Mouse (Mus musculus) cerebellum, postnatal 25 days (tissue): ENCODE measurements at regions not wholly inside any gene's neighbourhood (a gene's known extent, or its start where the extent isn't known, plus 50 kb on each side); places are given as distances from the start of the nearest gene placed in this dataset.

ENCODE experiments used
- DNase-seq, 2 experiments: peaks; one replicate each; pipeline ENCODE4 v3.0.0; 2021; ENCODE audit warnings: mixed read lengths in 2 of 2

GRCm38 (mm10) chr1:81516575-81517210 is 439.9 kb downstream of the Nyap2 start:
- DNase-seq: peak in 1 of 2 experiments; percentile 30

GRCm38 (mm10) chr1:81520420-81521273 is 443.9 kb downstream of the Nyap2 start:
- no peak for DNase-seq

DNA sequence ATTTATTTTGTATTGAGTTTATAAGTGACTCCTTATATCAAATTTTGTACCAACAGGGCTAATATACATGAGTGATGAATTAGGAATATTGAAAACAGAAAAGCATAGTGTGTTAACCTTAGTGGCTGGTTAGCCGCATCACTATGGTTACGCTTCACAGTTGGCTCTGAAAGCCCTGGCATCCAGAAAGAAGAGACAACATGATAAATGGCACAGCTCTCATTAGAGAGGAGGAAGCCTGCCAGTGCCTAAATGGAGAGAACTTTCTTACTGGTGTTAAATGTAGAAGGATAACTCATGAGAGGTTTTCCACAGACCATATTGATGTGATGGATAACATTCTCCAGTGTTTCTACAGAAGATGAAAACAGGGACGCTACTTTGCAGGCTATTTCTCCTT is 446.2 kb downstream of the Nyap2 start:
- no peak for DNase-seq

DNA sequence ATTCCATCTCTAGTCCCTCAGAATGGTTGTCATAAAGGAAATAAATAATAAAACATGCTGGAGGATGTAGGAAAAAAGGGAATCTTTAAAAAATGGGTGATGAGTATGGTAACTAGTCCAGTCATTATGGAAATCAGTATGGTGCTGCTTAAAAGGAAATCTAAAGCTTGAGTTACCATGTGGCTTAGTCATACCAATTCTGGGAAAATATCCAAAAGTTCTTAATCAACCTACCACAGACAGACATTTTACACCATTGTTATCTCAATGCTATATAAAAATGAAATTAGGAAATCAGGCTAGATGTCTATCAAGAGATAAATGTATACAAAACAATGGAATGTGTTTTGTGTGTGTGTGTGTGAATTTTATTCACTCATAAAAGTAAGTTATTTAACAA is 449.1 kb downstream of the Nyap2 start:
- no peak for DNase-seq

- no peak for DNase-seq
These were observed 461.1 kb downstream of the Nyap2 start for GRCm38 (mm10) chr1:81537836-81538235.

- DNase-seq: no peak
These were observed 463.0 kb downstream of the Nyap2 start for GRCm38 (mm10) chr1:81539591-81540311.

DNA sequence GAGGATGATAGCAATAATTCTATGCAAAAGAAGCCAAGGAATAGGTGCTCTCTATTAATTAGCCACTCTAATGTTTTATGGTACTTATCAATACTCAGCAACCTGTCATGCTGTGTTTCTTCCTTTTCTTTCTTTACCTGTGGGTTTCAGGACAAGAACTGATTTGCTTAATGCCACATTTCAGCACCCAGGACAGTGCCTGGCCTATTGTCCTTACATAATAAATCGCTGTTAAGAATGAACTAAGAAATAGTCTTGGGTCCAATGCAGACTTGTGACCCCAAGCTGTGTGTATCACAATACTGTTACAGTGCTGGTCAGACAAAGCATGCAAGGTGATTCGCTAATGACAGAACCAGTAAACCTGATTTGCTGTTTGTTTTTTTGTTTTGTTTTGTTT is 472.2 kb downstream of the Nyap2 start:
- no peak for DNase-seq

GRCm38 (mm10) chr1:81549706-81550105 is 473.0 kb downstream of the Nyap2 start:
- DNase-seq: no peak

DNA sequence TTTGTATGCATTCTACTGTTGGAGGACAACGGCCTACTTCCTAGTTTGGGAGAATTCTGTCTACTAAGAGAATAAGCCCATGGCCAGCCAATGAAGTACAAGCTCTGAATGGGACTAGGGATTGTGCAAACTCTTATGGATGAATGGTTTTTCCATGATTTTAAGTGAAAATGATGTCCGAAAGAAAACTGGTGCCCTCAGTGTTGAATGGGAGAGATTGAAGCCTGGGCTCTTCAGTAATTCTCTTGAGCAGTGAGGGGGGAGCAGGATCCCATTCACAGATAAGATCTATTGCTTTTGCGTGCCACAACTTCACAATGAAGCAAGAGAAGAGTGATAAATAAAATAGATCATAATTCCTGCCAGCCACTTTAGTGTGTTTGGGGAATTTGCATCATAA is 476.0 kb downstream of the Nyap2 start:
- DNase-seq: no peak

DNA sequence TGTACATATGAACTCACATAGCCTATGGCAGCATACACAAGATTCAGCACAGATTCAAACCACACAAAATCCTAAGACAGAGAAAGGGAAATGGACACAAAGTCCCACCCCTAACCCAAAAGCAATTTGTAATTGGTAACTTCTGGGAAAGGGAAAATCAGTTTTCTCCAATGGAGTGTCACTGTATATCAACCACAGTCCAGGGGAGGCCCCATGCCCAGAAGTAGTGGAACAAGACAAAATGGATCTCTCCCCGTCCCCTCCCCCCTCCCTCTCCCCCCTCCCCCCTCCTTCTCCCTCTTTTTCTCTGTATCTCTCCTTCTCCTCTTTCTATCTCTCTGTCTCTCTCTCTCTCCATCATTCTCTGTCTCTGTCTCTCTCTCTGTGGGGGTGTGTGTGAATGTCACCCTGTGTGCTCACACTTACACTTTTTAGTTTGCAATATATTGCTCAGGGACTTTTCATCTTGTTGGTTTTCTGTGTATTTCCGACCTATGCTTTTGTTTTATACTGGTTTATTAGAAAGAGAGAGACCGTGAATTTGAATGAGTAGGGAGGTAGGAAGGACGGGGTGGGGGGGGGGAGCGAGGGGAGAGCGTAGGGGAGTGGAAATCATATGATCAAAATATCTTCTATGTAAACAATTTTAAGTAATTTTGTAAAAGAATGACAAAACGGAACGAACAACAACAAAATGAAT is 500.4 kb downstream of the Nyap2 start:
- DNase-seq: no peak

DNA sequence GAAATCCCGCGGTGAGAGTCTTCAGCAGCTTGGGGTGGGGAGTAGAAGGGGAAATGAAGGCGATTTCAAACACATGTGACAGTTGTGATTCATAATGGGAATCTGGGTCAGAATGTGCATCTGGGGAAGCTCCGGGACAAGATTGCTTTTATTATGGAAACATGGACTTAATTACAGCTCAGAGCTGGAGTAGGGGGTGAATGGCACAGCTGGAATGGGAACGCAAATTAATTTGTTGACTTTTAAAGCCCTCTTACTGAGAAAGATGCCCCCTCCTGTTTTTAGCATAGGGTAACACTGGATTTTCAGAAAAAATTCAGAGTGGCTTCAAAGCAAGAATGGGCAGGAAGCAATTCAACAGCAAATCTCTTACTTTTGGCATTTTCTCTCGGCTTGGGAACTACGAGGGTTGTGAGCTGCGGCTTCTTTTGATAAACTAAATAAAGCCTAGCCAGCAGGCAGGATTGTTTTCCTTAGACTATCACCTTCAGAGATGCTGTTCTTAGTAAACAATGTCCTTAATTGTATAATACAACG is 501.0 kb downstream of the Nyap2 start:
- no peak for DNase-seq

- DNase-seq: no peak
These were observed 504.5 kb downstream of the Nyap2 start for GRCm38 (mm10) chr1:81581208-81581607.

DNA sequence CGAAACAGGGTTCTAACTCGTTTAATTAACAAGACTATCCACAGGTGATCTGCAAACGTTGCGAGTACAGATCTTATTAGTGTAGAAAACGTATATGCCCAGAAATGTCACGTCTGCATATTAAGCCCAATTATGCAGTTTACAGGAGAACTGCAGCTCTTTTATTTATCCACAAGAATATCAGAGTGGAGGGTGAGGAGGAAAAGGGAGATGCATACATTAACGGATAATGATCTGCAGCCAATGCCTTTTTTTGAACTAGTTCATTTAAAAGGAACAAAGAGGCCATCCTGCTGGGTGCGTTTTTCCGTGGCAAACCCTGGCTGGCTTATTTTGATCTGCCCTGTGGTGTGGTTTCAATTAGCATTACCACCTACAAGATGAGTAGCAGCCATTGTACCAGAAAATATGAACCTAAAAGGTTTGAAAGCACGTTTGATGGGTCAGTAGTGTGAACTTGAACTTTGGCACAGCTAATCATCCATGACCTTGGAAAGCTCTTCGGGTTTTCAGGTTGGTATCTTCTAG is 511.1 kb downstream of the Nyap2 start:
- no peak for DNase-seq

GRCm38 (mm10) chr1:81591623-81592022 is 514.9 kb downstream of the Nyap2 start:
- no peak for DNase-seq

DNA sequence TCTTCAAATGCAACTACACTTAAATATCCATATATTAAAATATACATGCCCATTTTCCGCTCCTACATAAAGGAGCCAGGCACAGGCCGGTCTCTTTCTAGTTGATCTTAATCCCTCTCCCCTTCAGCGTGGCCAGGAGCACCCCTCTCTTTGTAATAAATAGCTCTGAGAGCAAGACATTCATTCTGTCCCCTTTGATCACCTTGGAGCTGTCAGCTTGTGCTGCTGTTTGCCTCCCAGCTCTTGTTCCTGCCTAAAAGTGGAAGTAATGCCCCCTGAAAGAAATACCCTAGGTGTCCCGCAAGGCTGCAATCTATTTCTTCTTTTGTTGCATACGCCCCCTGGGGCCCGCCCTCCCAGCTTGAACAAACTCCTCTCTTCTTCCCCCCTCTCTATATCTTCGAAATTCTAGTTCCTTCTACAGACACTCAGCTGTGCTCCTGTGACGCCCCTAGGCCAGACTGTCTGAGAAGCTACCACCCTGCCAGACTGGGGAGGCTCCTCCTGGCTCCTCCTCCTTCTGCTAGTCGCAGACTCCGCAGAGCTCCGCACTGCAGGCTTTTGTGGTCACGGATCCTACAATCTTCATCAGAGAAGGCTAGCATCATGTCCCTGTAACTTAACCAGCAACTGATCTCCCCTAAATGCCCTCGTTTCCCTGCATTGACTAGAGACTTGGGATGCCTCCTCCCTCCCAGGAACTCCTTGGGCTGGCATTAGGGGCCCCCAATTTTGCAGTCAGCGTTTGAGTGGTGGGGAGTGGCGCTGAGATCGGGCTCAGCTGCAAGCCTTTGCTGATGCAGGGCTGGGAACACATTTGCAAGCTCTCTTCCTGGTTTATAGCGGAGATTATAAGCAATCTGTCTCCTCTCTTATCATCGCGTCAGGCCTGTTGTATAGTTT is 516.8 kb downstream of the Nyap2 start:
- DNase-seq: peak; percentile 70 to 72

GRCm38 (mm10) chr1:81594183-81594515 is 517.4 kb downstream of the Nyap2 start:
- DNase-seq: no peak

GRCm38 (mm10) chr1:81594606-81595005 is 517.9 kb downstream of the Nyap2 start:
- DNase-seq: no peak

GRCm38 (mm10) chr1:81608772-81609171 is 532.0 kb downstream of the Nyap2 start:
- DNase-seq: no peak

- DNase-seq: no peak
These were observed 542.1 kb downstream of the Nyap2 start for GRCm38 (mm10) chr1:81618880-81619279.

DNA sequence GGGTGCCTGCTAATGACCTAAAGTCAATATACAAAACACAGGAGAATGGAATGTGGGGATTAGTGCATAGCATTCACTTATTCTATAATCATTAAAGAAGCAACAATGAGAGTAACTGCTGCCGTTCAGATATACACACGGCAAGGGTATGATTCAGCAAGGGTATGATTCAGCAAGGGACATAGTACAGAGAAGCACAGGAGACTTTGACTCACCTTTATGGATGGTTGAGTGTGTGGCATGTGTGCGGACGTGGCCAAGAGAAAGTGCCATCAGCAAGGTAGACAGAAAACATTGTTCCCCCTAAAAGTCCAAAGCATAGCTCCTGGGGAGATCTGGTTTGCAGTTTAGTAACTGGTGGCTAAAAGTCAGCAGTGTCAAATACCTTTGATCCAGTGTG is 547.4 kb downstream of the Nyap2 start:
- no peak for DNase-seq

DNA sequence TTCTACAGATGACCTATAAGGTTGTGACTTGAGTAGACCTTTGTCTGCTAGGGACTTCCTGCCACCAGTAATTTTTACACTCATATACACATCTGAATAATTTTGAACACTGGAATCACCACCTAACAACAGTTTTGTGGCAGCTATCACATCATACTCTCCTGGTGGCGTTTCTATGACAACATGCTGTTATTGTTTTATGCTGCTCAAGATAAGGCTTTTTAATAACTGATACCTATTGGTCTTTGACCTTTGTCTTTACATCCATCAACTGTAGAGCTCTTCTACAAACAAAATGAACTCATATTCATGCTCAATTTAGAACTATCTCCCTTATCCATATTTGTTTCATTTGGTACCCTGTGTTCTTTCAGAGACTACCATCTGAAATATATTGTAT is 556.0 kb downstream of the Nyap2 start:
- DNase-seq: no peak

GRCm38 (mm10) chr1:81637357-81637756 is 560.6 kb downstream of the Nyap2 start:
- no peak for DNase-seq
